Mouse (Mus musculus): Measurements from ENCODE around the gene Vcam1. TPM values are rescaled to one million over a fixed set of nuclear protein-coding genes. Genes with fewer than 3 reads are reported as not detected.

Vcam1 gene
- total RNA-seq, 2 experiments from 2014 or later, result 15.0 to 15.6 TPM

- intact Hi-C loops (cut with DNase I), result loop anchor here (2.0 to 5.0 kb wide), 2 partner anchors 47 to 124 kb away; partner anchors contain the start of gene Gpr88
- no peak for DNase-seq
Observed at GRCm38 (mm10) chr3:116127836-116128235, 1.7 kb downstream of the Vcam1 start.

- DNase-seq, result no peak
- intact Hi-C loops (cut with DNase I), result loop anchor here (5.0 kb wide), 1 partner anchor 125 kb away; the partner anchor contains the start of gene Gpr88
Observed at GRCm38 (mm10) chr3:116127281-116127680, 2.2 kb downstream of the Vcam1 start.

- intact Hi-C loops (cut with DNase I), result loop anchor here (5.0 kb wide), 1 partner anchor 126 kb away; the partner anchor contains the start of gene Gpr88
- DNase-seq, result no peak
Observed at GRCm38 (mm10) chr3:116126508-116127190, 2.8 kb downstream of the Vcam1 start.

DNA sequence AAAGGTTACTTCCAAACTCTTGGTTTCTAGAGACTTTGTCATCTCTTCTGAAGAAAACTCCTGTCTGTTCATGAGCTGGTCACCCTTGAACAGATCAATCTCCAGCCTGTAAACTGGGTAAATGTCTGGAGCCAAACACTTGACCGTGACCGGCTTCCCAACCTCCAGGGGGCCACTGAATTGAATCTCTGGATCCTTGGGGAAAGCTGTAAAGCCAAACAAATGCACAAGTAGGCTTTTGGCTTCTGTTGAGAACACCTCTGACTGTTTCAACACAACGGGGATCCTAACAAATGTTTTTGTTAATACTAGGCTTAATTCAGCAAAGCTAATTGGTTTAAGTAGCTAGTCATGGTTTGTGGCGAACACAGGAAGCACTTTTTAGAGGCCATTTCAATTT lies 3.4 kb downstream of the Vcam1 start:
- DNase-seq, result no peak
- intact Hi-C loops (cut with DNase I), result loop anchor here (5.0 kb wide), 1 partner anchor 126 kb away; the partner anchor contains the start of gene Gpr88

DNA sequence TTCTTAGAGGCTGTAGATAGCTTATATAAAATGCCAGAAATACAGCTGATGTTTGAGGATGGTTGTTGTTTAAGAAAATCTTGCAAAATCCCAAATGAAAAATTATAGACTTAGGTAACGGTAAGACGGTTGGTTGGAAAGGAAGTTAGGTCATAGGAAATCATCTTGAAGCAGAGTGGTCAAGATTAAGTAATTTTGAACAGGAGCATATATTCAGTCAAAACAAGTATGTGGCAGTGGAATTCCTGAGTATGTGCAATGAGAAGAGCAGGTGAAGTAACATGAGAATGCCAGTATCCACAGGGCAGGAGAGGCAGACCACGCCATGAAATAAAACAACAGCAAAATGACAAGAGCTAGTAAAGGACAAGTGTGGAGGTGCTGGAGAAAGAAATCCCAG lies 5.7 kb downstream of the Vcam1 start:
- DNase-seq, result no peak
- intact Hi-C loops (cut with DNase I), result loop anchor here (5.0 kb wide), 1 partner anchor 83 kb away; no protein-coding TSS in a partner anchor

DNA sequence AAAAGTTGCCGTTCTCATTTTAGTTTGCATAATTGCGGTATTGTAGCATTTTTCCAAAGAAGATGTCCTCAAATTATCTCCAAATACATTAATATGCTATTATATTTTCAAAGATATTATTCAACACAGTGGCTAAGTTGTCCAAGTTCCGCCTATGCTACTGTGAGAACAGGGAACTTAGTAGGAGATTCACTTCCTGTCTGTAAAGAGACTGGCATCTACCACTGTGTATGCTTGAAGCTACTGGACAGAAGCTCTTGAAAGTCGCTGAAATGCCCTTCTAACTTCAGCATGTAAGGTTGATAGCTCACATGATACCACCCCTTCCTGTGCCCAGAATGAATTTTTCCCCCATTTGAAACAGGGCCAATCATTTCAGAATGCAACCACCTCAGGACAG lies 6.8 kb downstream of the Vcam1 start:
- intact Hi-C loops (cut with DNase I), result loop anchor here (5.0 kb wide), 1 partner anchor 85 kb away; no protein-coding TSS in a partner anchor
- no peak for DNase-seq

GRCm38 (mm10) chr3:116121026-116121425 lies 8.5 kb downstream of the Vcam1 start:
- DNase-seq, result no peak
- intact Hi-C loops (cut with DNase I), result loop anchor here (5.0 kb wide), 1 partner anchor 86 kb away; no protein-coding TSS in a partner anchor

DNA sequence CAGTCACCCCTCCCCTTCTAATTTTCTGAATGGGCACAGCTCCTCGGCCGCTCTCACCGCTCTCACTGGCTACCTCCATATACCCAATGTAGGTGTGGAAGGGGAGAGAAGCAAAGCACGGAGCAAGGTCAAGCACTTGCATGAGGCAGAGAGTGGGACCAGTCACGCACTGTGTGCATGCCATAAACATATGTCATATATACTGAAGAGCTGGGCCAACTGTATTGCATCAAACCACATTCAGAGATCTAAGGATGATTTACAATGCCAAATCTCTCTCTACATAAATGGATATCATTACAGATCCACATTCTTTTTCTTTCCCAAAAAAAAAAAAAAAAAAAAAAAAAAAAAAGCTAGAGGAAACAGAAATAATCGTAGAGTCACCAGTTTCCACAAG lies 9.1 kb downstream of the Vcam1 start:
- no peak for DNase-seq
- intact Hi-C loops (cut with DNase I), result loop anchor here (5.0 kb wide), 1 partner anchor 87 kb away; no protein-coding TSS in a partner anchor

DNA sequence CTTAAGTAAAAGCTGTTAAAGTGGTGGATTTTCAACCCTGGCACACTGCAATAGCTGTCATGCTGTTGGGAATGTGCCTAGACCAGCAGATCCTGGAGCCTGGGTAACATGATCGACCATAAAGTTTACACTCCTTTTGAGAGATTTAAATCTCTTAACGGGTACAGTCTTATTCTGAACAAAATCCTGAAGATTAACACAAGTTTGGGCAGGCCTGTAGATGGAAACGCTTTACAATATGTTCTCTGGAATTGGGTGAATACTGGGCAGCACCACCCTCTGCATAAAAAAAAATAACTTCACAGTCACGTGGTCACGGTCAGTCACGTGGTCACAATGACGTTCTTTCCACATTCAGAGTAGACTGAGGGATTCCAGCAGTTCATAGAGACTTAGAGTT lies 10.3 kb downstream of the Vcam1 start:
- DNase-seq, result no peak
- intact Hi-C loops (cut with DNase I), result no loop called here

DNA sequence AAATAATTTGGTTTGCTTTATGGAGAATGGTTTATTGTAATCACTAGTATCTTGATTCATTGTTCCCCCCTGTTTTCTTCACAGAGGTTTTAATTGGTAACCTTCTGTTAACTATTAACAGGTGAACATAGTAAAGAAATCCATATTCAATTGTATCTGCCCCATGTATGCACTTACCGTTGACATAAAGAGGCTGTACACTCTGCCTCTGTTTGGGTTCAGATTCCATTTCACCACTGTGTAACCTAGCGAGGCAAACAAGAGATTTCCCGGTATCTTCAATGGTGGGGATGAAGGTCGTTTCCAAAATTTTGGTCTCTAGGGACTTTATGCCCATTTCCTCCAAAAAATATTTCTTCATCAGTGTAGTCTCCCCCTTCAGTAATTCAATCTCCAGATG lies 12.4 kb downstream of the Vcam1 start:
- intact Hi-C loops (cut with DNase I), result no loop called here
- no peak for DNase-seq

- intact Hi-C loops (cut with DNase I), result no loop called here
- peak; percentile 34 to 49 for DNase-seq
Observed at GRCm38 (mm10) chr3:116114249-116115188, 15.0 kb downstream of the Vcam1 start.

DNA sequence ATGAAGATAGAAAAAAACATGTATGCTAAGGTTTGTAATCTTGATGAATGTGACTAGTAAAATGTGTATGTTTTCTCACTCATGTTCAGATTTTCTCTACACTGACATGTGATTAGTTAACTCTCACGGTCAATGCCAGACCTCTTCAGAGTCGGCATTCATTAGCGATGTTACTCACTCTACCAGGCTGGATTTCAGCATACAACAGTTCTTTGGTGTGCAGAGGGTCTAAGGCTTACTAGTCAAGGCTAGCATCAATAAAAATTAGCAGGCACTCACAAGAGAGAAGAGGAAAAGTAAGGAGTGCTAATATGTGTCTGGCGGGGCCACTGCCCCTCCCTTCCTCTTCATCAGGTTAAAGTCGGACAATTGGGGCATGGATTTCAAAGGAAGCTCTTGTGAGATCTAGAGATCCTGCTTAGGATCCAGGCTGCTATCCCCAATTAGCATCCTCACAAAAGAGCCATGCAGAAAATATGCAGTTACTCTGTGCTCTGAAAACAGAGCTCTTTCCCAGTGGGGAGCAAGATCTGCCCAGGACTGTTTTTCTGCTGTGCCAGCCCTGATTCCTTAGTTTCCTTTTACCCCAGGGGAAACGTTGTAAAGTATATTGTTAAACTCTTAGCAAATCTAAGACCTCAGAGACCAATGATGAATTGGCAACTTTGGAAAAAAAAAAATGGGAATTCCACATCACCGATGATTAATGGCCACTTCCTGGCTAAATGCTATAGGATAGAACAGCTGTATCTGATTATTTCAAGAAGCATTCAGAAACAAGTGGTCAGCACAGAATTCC lies 15.8 kb downstream of the Vcam1 start:
- DNase-seq, result no peak
- intact Hi-C loops (cut with DNase I), result no loop called here

DNA sequence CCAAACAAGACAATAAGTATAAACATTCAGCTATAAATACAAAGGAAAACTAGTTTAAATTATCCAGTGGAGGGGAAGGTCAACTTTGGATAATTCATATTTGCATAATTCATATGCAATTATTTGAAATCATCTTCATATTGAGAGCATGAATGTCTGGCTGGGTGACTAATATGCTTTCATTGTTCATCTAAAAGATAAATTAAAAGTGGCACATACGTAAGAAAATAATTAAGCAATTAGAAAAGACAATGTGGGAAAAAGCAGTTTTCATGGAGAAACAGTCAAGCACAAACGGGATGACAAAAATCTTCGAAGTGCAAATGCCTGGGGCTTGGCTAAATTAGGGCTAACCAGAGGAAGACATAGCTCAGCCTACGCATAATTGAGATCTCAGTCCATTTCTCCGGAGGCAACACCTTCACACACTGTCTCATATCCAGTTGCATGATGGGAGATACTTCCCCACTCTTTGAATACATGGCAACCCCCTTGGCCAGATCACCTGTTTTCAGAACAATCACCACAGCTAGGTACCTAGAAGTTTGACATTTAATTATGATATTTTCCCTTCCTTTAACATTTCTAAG lies 16.6 kb downstream of the Vcam1 start:
- intact Hi-C loops (cut with DNase I), result no loop called here
- no peak for DNase-seq

GRCm38 (mm10) chr3:116105713-116106112 lies 23.8 kb downstream of the Vcam1 start:
- intact Hi-C loops (cut with DNase I), result no loop called here
- no peak for DNase-seq

DNA sequence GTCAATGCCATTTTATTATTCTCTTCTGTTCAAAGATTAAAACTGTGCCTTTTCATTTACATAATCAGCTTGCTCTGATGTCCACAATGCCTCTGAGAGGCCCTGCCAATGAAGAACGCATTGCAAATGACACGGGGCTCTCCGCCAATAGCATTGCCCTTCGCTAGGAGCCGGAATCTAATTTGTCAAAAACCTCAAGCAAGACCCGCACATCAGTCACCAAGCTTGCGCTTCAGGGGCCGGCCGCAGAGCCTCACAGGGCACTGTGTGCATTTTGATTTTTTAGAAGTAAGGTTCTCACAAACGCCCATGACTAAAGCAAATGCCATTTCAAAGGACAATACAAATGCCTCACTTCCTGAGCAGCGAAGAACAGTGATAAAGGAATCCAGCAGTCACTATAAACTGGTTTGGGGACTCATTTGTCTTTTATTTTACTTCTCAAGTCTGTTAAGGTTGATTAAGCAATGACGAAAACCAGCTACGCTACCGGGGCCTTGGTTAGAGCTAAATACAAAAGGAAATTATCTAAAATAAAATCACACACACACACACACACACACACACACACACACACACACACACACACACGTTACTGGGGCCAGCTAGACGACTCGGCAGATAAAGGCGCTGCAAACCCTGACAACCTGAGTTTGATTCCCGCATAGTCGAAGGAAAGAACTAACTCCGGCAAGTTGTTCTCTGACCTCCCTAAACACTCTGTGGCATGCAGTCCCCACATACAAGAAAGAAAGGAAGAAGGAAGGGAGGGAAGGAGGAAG lies 24.4 kb downstream of the Vcam1 start:
- peak in 1 of 2 experiments; percentile 19 for DNase-seq
- intact Hi-C loops (cut with DNase I), result no loop called here

- intact Hi-C loops (cut with DNase I), result no loop called here
- no peak for DNase-seq
Observed at GRCm38 (mm10) chr3:116104270-116104669, 25.2 kb downstream of the Vcam1 start.

GRCm38 (mm10) chr3:116100850-116101249 lies 28.6 kb downstream of the Vcam1 start:
- intact Hi-C loops (cut with DNase I), result no loop called here
- DNase-seq, result no peak

- intact Hi-C loops (cut with DNase I), result loop anchor here (5.0 kb wide), 1 partner anchor 71 kb away; no protein-coding TSS in a partner anchor
- DNase-seq, result no peak
Observed at GRCm38 (mm10) chr3:116095934-116096333, 33.6 kb downstream of the Vcam1 start.

DNA sequence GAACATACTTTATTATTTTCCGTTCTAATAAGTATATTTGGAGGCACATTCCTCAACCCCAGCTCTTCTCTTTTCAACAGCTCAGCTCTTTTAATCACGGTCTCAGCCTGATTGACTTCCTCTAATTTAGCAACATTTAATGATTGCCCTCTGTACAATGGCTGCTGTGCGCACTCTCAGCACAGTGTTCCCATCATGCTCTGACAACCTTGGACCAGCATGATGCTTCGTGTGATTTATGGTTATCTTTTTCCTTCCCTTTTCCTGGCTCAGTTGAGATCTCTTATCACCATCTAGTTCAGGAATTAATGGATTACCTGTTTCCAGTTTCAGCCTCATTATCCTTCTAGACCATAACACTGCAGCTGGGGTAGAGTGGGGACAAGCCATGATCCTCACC lies 34.2 kb downstream of the Vcam1 start:
- no peak for DNase-seq
- intact Hi-C loops (cut with DNase I), result loop anchor here (5.0 kb wide), 1 partner anchor 72 kb away; no protein-coding TSS in a partner anchor

Measured in heart, postnatal 36 days (tissue).